Mouse (Mus musculus): ENCODE data around the gene Shmt2.

- TF ChIP-seq CTCF (IDR thresholded peaks at IDR 0.05; ENCODE audit: insufficient read depth, low read depth, low read length) (peak; percentile 46; the same call in 1 of the 2 replicates), POLR2A (IDR thresholded peaks at IDR 0.05; ENCODE audit: insufficient read depth, low read depth, low read length) (no peak)
Observed at GRCm38 (mm10) chr10:127508239-127508638, 14.0 kb downstream of the Shmt2 start.
